Mouse (Mus musculus): ENCODE results near the gene Tfap4.

Gene Tfap4

DNA sequence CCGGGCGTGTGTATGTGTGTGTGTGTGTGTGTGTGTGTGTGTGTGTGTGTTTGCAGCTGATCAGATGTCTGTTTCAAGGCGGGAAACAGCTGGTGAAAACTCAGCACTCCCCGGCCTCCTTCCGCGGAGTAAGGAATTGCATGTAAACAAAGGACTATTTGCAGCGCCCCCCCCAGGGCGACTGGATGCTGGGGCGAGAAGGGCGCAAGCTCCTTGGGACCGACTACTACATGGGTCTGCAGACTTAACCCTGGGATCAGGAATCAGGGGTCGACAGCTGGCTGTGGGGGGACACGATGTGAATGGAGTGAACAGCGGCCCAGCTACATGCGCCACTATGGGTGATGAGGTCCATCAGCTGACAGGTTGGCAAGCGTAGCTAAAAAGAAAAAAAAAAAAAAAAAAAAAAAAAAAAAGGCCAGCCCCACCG lies at the start of gene Tfap4:
TSS of gene Tfap4 (minus strand) at position 140 of the 430 bp plus-strand sequence.
- peak; percentile 80 for DNase-seq (ENCODE audit: low spot score)

DNA sequence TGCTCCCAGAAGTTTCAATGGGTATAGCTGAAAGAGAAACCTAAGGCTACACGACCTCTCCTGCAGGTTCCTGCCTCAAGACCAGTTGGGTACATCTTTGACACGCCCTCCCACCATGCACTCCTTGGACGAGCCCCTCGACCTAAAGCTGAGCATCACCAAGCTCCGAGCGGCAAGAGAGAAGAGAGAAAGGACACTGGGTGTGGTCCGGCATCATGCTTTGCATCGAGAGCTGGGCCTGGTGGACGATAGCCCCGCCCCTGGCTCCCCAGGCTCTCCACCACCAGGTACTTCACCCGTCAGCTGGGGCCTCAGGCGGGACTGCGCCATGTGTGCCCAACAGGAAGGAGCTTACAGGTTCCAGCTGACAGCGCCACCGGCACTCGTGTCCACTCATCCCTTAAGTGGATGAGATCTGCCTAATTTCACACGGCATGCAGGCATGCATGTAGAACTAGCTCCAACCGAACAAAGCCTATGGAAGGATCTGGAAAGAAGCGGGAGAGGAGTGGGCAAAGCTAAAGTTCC lies 48.9 kb upstream of the Tfap4 start:
- no peak for DNase-seq (ENCODE audit: low spot score)

DNA sequence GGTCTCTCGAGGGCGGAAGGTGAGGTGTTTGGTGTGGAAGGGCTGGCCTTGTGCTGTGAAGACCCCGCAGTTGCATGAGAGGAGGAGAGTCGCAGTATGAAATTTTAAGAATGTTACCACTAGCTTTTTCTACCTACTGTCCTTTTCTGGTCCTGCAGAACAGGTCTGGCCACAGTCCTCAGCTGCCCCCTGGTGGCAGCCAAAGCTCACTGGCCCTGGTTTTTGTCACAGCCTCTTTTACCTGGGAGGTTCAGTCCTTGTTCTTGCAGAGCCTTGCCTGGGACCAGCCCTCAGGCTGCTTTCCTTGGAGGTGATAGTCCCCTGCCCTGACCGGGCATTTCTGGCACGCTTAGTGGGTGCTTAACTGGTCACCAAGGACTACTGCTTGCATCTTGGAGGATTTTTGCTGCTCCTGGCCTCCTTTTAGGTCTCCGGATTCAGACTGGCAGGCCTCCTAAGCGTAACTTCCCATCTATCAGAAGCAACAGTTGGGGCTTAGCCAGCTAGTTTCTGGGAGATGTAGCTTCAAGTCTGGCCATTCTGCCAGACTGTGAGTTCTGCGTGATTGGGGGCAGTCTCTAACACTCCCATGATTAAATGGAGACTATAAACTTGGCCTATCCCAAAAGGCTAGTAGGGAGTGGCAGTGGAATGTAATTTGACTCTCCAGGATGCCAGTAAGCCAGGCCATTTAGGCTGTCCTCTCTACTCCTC lies 48.3 kb upstream of the Tfap4 start:
- DNase-seq (ENCODE audit: low spot score): peak; percentile 78

DNA sequence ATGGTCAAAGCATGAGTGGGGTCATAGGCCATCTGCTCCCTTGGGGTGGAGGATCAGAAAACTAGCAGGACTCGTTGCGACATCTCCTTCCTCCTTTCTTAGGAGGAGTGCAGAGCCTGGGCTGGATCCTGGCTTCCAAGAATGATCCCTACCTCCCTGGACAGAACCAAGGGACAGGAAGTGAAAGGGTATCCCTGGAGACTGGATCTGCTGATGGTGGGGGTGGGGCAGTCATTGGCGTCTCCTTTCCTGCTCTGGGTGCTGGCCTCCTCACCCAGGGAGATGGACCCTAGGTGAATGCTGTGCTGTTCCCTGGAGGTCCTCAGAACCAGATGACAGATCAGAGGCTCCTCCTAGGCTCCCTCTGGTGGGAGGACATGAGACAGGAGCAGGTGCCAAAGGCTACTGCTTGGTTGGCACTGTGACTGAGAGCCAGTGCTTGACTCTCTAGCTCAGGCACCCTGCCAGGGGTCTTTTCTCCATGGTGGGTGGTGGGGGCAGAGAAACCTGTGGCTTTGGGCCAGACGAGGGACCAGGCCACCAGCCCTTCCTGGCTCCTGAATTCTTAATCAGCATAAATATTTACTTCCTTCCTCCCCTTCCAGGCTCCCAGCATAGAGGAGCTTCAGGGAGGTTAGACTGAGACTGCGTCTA lies 46.9 kb upstream of the Tfap4 start:
- no peak for DNase-seq (ENCODE audit: low spot score)

DNA sequence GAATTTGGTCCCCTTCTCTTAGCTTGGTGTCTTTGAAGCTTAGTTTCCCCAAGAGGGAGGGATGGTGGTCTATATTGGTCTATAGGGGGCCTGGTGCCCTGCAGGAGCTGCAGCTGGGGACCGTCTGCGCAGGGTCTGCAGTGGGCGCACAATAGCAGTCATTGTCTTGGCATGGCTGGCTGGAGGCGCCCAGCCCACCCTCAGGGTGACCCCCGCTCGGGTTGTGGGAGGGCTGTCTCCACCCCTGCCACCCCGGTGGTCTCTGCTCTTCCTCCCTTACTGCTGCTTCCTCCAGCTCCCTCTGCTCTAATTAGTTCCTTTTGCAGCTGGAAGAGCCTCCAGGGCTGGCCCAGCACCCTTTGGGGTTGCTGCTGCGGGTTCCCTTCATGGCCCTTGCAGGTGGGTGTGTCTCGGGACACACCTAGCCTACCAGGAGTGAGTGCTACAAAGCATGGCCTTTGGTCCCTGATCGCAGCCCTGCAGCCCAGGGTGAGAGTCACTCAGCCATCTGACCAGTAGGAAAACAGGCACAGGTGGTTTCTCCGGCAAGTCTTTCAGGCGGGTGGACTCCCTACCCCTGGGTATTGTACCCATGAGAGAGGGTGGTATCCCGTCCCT lies 46.0 kb upstream of the Tfap4 start:
- DNase-seq (ENCODE audit: low spot score): no peak

DNA sequence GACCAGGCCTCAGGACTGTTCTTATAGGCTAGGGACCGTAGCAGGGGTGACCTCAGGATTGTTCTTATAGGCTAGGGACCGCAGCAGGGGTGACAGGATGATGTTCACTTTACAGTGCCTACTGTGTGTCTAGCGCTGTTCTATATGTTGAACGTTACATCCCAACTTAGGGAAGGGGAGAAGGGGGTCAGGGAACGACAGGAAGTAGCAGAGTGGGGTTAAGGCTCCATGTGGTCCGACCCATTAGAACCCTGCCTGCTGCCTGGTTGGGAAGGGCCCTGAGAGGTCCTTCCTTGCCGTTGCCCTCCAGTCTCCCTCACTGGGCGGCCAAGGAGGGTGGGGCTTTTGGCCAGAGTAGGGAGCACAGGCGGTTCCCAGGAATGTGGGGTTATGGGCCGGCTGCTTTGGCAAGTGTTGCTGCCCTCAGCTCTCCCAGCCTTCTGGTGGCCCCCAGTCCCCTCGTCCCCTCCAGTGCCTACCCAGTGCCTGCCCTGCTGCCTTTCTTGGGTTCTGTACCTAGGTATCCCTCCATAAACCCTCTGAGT lies 44.7 kb upstream of the Tfap4 start:
- DNase-seq (ENCODE audit: low spot score): no peak

DNA sequence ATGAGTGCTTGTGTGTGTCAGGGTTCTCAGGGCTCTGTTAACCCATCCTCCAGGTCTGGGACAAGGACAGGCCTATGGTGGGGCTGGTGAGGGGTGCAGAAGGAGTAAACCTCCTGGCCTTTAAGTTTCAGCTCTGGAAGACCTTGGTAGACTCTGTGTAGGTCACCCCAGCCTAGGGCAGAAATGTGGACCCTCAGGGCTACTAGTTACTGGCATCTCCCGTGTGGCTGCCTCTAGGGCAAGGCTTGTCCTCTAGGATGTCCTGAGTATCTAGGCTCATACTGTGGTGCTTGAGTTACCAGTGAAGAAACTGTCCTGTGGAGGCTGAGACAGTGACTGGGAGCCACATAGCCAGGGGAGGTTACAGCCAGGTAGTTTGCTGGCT lies 43.8 kb upstream of the Tfap4 start:
- no peak for DNase-seq (ENCODE audit: low spot score)

DNA sequence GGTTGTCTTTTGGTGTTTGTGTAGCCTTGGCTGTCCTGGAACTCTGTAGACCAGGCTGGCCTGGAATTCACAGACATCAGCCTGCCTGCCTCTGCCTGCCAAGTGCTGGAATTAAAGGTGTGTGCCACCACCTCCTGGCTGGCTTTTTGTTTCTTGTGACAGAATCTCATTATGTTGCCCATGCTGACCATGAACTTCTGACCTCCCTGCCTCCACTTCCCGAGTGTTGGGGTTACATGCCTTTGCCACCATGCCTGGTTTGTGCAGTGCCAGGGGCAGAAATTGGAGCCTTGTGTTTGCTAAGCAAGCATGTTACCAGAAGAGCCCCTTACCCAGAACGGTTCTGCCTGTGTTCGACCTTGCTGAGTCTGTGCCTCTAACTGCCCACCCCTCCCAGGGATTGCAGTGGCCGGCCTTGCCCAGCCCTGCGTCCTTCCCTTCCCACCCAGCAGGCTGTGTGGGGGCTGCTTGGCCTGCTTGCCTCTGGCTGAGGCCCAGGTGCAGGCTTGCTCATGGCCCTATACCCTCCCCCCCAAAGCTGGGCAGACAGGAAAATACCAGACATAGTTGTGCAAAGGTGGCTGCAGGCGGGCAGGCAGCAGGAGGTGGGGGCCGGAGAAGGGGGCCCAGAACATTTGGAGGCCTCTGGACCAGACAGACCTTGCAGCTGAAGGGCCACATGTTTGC lies 43.3 kb upstream of the Tfap4 start:
- DNase-seq (ENCODE audit: low spot score): no peak

DNA sequence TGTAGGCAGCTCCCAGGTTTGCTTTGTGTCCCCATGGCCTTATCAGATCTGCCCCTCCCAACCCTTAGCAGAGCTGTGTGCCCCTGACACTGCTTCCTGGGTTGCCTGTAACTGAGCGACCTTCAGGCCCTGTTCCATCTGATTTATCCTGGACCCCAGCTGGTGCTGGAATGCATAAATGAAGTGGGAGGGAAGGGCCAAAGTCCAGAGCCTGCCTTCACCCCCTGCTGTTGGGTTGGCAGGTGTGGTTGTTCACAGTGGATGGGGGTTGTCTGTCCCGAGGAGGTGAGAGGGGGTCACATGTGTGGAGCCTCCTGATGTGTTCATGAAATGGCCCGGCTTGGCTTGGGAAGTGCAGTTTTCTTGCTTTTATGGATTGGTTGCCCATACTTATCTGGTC lies 42.5 kb upstream of the Tfap4 start:
- DNase-seq (ENCODE audit: low spot score): no peak

DNA sequence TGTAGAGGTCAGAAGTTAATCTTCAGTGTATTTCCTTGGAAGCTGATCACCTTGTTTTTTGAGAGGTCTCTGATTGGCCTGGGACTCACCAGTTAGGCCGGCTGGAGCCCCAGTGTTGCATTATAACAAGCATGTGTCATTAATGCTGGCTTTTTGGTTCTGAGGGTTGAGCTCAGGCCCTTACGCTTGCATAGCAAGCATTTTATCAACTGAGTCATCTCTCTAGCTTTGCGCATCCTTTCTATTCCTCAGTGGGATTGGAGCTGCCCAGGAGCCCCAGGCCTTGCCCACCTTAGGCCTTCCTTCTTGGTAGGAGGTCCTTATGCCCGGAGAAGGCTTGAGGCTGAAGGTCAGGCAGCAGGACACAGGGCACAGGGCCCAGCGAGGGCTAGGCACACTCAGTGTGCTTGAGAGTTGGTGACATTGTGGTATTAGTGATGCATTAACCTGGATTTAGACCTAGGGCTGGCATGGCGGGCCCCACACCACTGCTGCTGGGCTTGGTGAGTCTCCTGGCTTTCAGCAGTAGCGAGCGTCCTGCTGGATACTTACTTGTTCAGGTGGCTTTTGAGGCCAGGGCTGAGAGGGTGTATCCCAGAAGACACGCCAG lies 41.2 kb upstream of the Tfap4 start:
- no peak for DNase-seq (ENCODE audit: low spot score)

DNA sequence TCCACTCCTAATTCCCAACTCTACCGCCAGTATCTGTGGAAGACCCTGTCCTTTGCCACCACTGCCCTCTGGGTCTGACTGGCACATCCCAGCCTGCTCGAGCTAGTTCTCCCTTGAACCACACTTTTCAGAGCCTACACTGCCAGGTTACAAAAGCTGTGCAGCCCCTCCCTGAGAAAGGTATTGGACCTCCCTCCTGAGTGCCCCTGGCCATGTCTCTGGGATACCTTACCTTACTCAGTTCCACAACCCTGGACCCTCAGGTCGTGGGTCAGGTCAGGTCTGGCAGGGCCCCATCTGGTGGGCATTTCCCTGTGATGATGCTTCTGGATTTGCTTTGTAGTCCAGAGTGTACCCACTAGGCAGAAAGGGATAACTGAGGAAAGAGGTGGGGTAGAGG lies 40.0 kb upstream of the Tfap4 start:
- no peak for DNase-seq (ENCODE audit: low spot score)

DNA sequence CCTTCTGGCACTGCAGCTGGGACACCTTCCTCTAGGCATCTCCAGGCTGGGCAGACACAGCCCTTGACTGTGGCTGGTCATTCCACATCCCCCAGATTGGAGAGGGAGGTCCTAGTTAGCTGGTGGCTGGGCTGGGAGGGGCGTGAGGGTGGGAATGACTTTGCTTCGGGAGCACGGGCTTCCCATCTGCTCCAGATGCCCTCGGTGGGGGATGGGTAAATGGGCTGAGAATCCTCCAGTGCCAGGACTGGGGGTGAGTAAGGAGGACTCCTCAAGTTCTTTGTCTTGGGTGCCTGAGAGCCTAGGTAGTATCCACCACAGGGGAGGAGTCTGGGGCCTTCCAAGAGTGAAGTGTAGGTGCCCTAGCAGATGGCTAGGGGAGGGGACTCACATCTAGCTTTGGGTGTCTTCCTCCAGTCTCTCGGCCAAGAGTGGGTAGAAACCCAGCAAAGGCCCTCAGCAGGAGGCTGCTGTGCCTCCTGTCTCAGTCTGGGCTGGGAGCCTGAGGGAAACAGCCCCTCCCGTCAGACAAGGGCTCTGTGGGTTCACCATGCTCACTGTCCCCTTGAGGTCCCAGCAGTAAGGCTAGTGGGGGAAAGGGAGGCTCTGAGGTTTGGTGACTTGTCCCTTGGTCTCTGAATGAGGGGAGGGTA lies 39.4 kb upstream of the Tfap4 start:
- no peak for DNase-seq (ENCODE audit: low spot score)

DNA sequence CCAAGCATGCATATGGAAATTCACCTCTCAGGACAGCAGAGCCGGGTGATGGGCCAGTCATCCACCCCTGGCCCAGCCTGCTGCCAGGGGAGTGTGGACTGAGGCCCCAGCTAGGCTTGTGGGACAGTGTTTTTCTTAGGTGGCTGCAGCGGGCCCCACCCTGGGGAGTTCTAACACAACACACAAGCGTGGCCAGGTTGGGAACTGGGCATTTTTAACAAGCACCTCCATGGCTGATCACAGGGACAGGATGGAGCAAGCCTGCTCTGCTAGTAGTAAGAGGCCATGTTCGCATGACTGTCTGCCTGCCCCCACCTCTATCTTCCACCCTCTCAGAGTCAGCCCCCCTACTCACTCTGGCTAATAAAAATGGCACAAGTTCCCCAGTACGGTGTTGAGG lies 38.4 kb upstream of the Tfap4 start:
- DNase-seq (ENCODE audit: low spot score): no peak

DNA sequence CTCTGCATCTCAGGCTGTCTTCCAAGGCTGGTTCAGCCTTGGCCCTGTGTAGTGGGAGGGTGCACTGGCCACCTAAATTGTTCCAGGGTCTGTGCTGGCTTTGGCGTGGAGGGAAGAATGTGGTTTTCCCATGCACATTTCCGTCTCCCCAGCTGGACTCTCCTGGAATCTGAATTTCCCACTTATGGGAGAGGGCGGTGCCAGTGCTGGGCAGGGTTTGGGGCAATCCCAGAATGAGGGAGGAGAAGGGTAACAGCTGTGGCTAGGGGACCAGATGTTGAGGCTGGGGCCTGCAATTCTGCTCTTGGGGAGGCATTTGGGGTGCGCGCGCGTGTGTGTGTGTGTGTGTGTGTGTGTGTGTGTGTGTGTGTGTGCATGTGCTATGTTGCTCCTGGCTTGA lies 37.6 kb upstream of the Tfap4 start:
- DNase-seq (ENCODE audit: low spot score): no peak

DNA sequence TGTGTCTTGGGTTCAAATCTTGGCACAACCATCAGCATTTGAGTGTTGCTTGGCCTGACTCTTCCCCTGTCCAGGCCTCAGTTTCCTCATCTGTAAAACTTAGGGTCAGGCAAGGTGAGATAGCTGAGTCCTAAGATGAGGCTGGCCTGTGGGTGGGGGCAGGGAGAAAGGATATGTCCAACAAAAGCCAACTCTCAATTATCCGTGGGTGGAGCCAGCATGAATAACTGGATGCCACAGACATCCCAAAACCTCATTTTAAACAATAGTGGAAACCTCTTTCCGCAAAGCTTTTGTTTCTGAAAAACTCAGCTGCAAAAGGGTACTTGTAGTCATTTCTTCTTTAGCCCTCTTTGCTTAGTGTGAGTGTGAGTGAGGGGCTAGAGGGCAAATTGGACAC lies 37.2 kb upstream of the Tfap4 start:
- no peak for DNase-seq (ENCODE audit: low spot score)

DNA sequence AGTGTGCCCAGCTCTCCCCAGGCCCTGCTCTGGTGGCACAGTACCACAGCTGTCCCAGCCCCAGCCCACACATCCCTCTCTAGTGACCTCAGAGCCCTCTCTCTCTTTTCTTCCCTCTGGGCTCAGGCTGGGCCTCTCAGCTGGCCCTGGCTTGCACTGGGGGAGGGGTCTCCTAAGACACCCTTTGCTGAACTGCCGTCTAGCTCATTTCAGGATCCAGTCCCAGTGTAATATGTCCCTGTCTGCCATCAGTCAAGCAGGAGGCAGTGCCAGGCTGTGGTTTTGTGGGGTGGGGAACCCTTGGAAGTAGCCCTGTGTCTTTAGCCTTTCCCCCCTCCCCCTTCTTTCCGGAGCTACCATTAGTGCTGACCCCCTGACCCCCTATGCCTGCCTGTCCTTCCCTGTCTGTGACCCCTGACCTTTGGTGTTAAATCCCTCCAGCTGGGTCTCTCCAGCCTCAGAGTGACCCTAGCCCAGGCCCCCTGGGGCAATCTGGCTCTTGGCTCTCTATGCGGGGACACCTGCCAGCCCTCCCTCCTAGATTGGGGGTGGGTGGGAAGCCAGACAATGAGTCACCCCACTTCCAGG lies 36.6 kb upstream of the Tfap4 start:
- no peak for DNase-seq (ENCODE audit: low spot score)

DNA sequence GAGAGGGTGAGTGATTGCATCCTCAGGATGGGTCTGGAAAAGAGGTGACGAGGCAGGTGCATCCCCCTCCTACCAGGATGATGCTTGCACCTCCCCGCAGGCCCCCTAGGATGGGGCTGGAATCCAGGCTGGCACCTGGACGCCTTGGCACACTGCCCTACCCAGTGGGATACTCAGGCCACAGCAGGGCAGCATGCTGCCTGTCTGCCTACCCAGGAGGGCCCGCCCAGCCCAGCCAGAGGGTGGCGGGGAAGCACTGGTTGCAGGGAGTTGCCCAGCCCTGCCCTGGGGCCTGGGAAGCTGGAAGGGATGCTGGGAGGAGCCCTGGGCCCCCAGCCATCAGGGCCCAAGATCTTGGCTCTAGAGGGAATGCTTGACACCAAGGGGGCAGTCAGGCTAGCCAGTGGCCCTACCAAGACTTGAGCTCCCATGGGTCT lies 35.9 kb upstream of the Tfap4 start:
- no peak for DNase-seq (ENCODE audit: low spot score)

DNA sequence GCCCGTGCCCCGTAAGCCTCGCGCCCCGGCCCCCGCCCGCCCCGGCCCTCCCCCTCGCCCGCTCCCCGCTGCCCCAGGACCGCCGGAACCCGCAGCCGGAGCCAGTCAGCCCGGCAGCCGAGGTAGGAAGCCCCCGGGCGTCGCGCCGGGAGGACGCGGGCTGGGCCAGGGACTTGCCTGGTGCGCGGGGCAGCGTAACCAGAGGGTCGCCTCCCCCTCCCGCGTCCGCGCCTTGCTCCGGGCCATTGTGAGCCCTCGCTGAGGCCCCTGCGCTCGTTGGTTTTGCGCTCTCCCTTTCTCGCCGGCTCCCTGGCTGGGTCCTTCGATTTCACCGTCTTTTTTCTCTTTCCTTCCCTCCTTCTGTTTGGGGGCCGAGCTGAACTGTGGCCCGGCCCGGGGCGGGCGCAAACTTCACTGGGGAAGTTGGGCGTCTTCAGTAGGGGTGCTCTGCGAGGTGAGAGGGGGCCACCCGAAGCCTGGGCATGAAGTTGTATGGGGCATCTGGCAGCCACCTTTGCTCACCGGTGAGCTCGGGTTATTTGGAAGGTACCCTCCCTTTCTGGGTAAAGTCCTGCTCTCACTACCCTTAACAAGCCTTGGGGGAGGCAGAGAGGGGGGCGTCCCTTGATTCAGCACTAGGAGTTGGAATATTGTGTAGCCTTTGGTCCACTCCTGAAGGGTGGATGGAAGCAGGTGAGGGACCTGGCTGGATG lies 35.3 kb upstream of the Tfap4 start:
- DNase-seq (ENCODE audit: low spot score): no peak

DNA sequence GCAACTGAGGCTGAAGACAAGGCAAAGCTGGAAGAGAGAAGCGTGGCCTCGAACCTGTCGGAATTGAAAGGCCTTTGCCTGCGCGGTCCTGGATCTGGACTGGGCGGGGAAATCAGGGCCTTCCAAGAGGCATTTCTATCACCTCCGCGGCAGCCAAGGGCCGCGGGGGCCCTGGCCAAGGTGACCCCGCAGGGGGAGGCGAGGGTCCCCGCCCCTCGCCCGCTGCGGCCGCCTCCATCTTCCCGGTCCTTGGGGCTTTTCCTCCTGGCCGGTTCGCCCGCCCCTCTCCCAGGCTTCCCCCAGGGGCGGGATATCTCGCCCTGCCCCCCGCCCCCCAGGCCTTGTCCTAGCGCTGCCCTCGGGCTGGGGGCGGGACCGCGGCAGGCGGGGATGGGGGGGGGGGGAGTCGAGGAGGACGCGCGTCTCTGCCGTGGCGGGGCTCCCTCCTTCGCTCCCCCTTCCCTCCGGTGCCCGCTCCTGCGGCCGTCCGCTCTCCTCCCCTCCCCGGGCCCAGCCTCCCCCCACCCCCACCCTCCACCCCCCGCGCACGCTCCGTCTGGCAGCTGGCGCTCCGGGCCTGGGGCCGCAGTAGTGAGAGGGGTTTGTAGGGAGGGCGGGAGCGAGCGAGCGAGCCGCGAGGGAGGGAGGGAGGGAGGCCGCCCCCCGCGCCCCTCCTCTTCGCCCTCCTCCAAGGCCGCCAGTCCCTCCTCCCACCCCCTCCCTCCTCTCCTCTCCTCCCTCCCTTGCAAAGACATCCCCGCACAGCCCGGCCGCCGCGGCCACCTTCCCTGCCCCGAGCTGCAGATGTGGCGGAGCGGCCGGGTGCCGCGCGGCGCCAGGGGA lies 34.5 kb upstream of the Tfap4 start, which contains the start of gene Glis2:
TSS of gene Glis2 (plus strand) at position 743 of the 843 bp plus-strand sequence.
- DNase-seq (ENCODE audit: low spot score): no peak
